Mouse (Mus musculus) spleen, postnatal 14 days (tissue): ENCODE measurements around the gene Galnt15.
"Not testable (repeated sequence)": the region's sequence is repeated elsewhere in the genome, so short reads cannot be mapped to it uniquely, and the experiment has no call there.

Experiments used
- DNase-seq, 2 experiments: peaks; one replicate each; pipeline ENCODE4 v3.0.0; 2021 to 2022; ENCODE audit warnings: low spot score in 2 of 2

Gene Galnt15

DNA sequence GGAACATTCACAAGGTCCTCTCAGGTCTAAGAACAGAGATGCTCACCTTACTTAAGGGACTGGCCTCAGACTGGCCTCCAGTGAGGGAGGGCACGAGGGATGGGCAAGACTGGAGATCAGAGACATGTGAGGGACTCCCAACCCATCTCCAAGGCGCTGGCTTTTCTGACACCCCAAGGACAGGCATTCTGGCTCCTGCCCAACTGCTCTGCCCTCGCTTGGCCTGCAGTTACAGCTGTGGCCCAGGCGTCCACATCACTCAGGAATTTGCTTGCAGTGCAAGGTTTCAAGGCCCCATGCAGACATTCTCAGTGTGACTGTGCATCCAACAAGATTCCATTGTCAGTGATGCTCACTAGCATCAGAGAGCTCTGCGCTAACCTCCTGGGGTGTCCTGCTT lies 7.7 kb downstream of the Galnt15 start:
- DNase-seq, result no peak

DNA sequence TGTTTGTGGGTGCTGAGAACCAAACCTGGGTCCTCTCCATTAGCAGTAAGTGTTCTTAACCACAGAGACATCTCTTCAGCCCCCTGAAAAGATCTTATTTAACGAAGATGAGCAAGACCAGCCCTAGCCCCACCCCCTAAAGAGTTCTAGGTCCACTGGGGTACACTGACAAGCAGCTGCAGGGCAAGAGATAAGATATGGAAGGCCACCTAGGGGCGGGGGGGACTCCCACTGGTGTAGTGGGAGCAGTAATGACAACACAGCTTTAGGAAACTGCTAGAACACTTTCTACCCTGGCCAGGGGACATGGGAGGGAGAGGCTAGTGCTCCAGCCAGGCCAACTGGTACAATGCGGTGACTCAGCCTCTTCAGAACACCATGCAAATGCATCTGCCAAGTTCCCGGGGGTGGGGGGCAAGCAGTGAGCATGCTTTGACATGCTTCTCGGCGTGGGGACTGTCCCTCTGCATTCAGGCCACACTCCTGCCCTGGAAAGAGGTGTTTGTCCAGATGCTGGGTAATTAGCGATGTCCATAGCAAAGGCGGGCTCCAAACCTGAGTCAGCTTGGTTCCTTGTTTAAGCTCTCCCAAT lies 9.0 kb downstream of the Galnt15 start:
- DNase-seq, result no peak

DNA sequence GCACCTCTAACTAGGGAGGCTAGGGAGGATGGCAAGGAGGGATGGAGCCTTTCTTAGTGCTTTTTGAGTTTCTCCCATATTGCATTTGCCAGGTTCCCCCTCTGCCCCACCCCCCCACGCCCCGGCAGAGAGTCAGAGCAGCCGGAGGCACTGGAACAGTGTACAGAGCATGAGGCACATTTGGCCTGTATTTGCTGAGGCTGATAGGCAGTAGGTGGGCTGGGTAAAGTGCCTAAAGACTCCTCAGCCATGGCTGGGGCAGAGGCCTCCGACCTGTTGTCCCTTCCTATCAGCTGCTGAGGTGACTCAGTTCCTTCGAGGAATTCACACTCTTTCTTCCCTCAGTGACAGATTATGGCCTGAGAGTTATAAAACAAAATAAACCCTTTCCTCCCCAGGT lies 13.3 kb downstream of the Galnt15 start:
- DNase-seq, result no peak

DNA sequence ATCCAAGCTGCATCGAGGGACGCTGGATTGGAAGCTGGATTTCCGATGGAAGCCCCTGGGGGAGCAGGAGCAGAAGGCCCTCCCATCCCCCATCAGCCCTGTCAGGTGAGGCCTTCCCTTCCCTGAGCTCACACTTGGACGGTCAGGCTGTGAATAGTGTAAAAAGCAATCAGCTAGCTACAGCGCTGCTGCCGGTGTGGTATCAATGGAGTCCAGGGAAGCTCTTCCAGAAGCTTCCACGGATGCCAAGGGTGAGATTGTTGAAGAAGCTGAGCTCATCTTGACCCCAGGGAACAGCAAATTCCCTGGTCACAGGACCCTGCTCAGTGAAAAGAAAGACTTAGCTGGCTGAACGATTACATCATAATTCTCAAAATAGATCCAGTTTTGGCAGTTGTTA lies 17.6 kb downstream of the Galnt15 start:
- DNase-seq, result no peak

DNA sequence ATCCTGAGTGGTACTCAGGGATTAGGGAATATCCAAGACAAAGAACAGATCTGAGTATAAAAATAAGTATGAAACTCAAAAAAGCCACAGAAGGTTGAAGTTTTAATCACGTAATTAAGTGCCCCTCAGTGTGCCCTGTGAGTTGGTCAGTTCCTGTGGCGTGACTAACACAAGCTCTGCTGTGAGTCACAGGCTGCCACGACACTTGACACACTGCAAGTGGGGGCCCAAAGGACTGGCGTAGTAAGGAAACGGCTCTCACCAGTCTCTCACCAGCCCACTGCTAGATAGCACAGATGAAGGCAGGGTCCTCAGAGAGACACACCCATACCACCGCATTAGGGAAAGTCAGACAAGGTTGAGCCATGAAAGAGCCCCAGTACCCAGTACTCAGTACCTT lies 21.4 kb downstream of the Galnt15 start:
- no peak for DNase-seq

DNA sequence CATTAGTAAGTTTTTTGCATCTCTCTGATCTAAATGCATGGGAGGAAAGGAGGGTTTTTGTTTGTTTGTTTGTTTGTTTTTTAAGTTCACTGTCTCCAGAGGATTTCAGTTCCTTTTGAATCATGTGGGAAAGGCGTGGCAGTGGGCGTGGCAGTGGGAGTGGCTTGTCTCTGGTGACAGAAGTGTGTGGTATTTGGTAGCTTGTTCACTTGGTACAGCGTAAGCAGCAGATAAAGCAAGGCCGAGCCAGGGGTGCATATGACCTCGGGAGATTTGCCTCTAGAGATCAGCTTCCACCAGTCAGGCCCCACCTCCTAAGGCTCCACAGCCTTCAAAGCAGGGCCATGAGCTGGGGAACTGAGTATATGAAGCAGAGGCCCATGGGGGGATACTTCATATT lies 25.1 kb downstream of the Galnt15 start:
- no peak for DNase-seq

DNA sequence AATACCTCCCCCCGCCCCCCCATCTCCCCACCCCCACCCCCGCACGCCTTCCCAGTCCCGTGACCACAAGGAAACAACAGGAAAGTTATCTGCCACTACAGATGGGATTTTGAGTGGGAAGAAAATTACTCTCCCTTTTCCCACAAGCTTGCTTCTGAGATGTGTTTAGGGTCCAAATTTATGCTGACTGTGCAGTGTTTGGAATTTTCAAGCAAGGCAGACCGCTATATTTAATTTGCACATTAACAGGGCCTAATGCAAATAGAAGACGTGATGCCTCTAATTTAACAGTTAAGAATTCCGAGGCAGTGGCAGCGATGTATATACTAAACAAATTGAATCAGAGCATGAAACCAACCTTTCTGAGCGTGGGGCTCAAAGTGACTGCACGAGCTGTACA lies 26.0 kb downstream of the Galnt15 start:
- DNase-seq, result no peak

DNA sequence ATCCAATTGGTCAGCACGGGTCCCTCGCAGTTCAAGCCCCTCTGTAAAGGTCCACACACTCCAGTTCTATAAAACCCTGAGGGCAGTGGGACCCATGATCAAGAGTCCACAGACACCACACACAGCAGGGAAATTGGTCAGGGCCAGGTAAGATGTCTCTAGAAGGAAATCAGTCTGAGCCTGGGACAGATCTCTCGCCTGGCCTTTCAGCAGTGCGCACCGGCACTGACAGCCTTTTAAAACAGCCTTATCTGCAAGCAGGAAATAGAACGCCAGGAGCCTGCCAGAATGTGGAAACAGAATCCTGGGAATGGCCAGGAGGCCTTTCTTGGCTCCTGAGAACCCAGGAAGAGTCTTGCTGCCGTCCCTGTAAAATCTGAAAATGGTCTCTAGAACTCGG lies 27.0 kb downstream of the Galnt15 start:
- DNase-seq, result no peak

DNA sequence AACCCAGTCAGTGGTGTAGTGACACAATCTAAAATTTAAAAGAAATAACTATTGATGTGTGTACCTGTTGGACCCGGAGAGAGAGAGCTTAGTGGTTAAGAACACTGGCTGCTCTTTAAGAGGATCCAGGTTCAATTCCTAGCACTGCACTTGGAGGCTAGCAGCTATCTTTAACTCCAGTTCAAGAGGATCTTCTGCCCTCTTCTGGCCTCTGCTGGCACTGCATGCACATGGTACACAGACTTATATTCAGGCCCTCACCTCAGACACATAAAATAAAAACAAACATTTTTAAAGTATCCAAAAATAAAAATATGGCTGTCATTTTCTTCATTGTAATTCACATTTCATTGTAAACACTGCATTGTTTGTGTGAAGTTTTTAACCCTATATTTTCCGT lies 27.9 kb downstream of the Galnt15 start:
- DNase-seq, result peak in 1 of 2 experiments; percentile 38

DNA sequence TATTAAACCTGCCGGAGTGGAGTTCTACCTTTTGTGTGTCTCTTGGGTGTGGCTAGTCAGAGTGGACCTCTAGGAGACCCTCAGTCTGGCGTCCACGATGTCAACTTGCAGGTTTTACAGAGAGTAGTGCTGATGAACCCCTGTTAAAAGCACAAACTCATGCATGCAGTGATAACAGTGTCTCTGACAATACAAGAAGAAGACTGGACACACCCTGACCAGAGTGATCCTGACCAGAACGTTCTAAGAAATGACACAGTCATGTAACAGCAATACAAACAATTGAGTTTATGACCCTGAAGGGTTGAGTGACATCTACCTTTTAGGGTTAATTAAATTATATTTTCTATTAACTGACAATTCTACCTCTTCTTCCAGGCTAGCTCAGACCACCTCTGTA lies 28.9 kb downstream of the Galnt15 start:
- DNase-seq, result no peak

DNA sequence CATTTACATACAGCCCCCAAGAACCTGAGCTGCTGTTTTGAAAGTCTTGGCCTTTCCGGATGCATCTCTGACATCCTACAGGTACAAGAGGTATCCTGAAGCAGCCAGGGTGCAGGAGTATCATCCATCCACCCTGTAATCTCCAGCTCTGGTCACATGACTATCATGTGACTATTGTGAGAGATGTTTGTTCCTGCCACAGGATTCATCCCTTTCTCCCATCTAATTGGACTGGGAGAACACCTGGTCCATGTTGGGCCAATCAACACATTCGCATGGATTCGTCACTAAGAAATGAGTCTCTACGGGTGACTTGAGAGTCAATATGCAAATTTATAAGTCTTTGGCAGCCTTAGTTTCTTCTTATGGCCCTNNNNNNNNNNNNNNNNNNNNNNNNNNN lies 32.6 kb downstream of the Galnt15 start:
- no peak for DNase-seq

DNA sequence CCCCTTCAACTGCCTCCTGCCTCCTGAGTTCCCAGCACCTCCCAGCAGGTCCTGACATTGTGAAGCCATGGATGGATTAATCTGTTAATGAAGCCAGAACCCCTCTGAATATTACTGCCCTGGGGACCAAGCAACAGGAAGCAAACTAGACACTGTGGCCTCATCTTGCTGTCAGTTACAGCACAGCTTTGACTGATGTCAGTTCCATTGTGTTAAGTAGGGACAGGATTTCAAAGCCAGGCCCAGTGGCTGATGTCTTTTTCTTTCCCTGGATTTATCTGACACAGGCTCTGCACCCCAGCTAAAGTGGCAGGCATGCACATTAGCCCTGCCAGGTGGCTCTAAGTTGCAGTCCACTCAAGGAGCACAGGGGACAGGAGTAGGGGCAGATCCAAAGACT lies 44.0 kb downstream of the Galnt15 start:
- no peak for DNase-seq

DNA sequence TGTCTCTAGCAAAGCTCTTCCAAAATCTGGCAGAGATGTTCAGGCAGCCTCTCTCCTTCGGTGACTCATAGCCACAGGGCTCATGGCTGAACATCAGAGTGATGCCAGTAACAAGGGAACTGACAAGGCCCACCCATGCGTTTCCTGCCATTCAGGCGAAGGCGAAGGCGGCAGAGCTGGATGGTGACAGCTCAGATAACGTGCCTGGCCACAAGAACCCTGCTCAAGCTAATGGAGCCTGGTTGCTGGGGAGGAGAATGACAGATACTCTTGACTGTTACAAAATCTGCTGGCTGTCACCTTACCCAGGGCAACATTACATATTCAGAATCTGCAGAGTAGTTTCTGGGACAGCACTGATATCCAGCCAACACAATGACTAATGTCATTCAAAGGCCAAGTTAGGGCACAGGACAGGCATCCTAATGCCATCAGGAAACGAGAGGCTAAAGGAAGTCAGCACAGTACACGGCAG lies 44.5 kb downstream of the Galnt15 start:
- no peak for DNase-seq

DNA sequence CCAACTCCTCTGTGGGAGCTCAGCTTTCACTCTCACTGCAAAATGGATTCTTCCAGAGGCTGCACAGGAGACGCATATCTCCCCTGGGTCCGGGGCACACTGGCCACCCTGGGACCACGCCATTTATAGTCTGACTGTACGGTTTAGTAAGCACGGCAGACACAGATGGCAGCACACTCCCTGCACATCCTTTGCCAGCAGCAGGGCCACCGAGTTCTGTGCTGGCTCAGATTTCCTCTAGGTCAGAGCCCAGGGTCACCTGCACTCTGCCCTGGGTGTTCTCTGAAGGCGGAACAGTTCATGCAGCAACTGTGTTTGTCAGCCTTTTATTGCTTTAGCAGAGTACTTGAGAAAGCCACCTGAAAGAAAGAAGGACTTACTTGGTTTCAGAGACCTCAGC lies 45.1 kb downstream of the Galnt15 start:
- no peak for DNase-seq

DNA sequence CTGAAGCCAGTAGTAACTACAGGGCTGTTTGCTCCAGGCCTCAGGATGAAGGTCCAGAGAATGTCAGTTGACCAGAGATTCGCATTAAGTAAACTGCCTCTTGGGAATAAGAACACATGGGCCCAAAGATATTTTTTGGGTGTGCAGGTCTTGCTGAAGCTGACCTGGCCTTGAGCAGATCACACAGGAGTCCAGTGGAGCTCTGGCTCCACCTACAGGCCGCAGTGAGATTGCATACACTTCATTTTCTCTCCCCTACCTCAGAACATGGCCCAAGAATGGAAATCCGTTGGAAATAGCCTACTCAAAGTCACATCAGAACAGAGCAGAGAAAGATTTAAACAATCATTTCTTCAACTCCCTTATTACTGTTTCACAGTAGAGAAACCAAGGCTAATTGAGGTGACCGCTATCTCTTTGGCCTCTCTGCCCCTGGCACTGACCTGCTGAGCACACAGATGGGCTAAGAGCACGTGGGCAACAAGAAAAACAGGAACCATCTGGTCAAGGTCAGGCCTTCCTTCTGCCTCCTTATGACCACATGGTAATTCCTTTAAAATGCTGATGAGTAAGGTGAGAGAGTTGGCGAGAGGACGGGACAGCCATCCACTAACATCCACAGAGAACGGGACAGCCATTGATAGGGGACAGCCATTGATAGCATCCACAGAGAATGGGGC lies 48.2 kb downstream of the Galnt15 start:
- peak; percentile 33 to 52 for DNase-seq

DNA sequence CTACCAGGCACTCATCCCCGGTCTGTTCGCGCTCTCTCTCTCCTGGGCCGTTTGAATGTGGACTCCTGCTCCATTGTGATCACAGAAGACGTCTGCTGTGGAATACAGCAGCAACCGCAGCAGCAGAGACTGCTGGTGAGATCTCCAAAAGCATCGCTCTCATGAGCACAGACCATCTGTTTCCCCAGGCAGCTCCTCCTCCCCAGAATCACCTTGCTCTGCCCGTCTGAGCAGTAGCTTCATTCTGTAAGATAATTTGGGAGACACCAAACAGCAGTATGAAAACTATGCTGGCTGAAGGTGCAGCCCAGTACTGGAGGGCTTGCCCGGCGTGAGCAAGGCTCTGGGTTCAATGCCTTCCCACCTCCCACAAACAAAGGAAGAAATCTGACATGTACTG lies 52.2 kb downstream of the Galnt15 start:
- no peak for DNase-seq

DNA sequence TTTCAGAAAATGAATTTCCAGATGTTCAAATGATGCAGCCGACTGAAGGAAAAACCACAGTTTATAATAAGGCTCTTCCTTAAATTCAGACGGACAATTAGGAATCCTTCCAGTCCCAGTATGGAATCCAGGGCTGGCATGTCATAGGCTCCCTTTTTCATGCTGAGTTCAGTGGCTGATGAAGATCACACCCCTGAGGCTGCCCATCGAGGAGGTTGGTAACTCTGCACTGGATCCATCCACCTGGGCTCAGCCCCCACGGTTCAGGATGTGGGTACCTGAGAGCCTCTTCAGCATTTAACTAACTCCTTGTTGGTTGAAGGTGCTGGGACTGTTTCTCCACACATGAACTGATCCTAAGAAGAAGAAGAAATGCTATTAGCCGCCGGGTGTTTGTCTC lies 54.1 kb downstream of the Galnt15 start:
- DNase-seq, result no peak

DNA sequence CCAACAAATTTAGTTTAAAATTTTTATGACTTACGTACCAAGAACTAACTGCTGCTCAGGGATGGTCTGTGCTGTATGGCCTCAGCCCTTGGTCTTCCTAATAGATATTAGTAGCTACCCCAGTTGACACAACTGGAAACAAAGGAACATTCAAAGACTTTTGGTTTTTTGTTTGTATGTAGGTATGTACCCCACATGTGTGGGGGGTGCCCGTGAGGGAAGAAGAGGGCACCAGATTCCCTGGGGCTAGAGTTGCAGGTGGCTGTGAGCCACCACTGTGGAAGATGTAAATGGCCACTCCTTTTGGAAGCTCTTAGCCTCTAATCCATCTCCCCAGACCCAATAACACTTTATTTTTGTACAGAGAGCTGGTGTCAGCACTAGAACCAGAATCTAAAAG lies 54.7 kb downstream of the Galnt15 start:
- no peak for DNase-seq

DNA sequence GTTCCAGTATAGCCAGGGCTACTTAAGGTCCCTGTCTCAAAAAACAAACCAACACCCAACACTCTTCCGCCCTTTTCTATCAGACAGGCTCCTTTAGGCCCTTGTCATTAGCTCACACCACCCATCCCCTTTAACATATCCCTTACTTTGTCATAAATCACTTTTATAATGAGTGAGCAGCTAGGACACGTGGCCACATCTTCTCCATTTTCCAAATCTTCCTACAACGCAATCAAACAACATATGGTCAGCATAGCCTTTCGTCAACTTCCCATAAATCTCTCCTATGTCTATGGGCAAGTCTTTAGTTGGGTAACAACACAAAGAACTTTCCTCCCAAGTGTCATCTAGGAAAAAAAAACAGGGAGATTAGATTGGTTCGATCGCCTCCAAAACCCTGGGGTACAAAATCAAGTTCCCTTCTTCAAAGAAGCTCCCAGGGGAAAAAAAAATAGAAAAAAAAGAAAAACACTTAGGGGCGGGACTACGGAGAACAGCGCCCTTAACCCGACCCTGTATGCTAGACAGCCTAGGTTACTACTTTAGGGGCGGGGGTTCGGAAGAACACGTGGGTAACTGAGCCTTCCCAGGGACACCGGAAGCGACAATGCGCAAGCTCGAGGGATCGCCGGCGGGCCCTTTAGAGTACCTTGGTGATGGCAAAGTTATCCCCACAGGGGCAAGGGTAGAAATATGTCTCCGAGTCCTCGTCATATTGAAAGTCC lies 56.1 kb downstream of the Galnt15 start, which contains the start of gene Oxnad1:
Gene Oxnad1, plus strand, starts transcription at position 614 of the 725 bp plus-strand sequence.
- no peak for DNase-seq

DNA sequence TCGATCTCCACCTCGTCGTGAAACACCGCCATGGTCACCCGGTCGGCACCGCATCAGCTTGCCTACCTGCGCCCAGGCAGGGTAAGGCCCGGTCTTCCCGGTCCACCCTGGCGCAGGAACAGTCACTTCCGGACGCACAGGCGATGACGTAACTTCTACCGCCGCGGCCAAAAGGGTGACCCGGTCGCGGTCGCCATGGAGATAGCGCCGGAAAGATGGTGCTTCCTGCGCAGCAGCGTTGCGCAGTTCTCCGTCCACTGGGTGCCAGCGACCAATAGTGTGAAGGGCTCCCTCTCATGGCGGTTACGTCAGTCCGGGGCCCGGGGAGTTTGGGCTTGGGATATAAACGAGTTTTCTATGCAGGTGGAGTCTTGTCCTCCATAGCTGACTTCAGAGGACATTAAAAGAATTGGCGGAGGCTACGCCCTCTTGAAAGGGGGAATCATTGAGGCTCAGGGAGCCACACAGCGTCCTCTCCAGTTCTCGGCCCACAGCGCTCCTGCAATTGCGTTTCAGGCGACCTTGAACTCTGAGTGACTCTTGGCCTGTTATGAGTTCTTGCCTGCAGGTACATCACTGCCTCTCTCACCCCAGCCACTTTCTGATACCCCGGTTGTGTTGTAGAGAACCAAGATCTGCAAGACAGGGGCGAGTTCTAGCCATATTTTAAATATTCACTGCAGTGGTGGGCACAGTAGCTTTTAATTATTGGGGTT lies 56.9 kb downstream of the Galnt15 start, which contains the start of gene Dph3:
Gene Dph3, minus strand, starts transcription at position 244 of the 716 bp plus-strand sequence.
- peak; percentile 97 to 98 for DNase-seq

DNA sequence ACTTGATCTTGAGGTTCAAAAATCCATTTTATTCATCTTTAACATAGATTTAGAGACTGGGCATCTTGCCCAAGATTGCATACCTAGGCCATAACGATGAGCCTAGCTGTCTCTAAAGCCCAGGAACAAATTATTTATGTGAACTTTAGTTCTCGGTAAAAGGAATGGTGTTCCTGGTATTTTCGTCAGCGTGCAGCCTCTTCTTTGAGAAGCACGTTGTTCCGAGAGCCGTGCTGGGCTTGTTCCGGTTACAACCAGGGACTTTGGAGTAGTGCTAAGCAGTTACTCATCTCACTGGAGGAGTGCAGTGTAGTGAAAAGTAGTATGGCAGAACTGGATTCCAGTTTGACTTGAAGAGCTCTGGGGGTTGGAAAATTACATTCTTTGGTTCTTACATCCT lies 57.4 kb downstream of the Galnt15 start:
- no peak for DNase-seq

DNA sequence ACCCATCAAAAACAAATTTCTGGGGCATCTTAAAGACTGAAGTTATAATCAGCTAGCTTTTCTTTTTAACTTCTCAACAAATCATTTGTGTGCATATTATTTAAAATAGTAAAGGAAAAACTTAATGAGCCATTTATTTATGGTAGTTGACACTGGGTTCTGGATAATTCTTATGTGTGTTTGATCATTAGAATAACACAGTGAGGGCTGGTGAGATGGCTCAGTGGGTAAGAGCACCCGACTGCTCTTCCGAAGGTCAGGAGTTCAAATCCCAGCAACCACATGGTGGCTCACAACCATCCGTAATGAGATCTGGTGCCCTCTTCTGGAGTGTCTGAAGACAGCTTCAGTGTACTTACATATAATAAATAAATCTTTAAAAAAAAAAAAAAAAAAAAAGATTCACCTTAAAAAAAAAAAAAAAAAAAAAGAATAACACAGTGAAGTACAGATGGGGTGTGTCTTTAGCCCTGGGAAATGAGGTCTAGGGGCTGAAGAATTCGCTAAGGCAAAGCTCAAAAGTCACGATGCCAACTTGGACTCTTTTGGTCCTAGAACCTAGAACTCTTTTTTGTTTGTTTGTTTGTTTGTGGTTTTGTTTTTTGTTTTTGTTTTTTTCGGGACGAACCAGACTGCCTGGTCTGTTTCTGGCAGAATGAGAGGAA lies 58.9 kb downstream of the Galnt15 start:
- not testable (repeated sequence) for DNase-seq
